Mouse (Mus musculus) heart, embryonic 12.5 days (tissue): ENCODE measurements at regions not wholly inside any gene's neighbourhood (a gene's known extent, or its start where the extent isn't known, plus 50 kb on each side); places are given as distances from the start of the nearest gene placed in this dataset.
A peak's percentile ranks its signal among the peaks of the same experiment; 100 is the strongest.

Experiments used
- ATAC-seq: fragments of 200-750 bp; cut with Nextera tagmentation; 2 replicates; pipeline ENCODE4 v1.8.0; 2017; ENCODE audit warnings: moderate TSS enrichment, moderate library complexity; ENCODE audit not compliant: insufficient number of reproducible peaks, low FRiP score
- H3K27ac ChIP-seq: fragments of 300-500 bp; sonication (generic); 2 replicates; pipeline ENCODE4 v1.5.1; 2016; ENCODE audit warnings: mild to moderate bottlenecking, moderate library complexity; ENCODE audit not compliant: poor library complexity, severe bottlenecking
- H3K27me3 ChIP-seq: fragments of 300-500 bp; sonication (generic); replicated peaks from 2 replicates; pipeline ENCODE4 v1.6.1; 2016; ENCODE audit warnings: mild to moderate bottlenecking, moderate library complexity
- H3K36me3 ChIP-seq: fragments of 300-500 bp; sonication (generic); 2 replicates; pipeline ENCODE4 v1.6.1; 2016; ENCODE audit warnings: mild to moderate bottlenecking, moderate library complexity
- H3K4me1 ChIP-seq: fragments of 300-500 bp; sonication (generic); replicated peaks from 2 replicates; pipeline ENCODE4 v1.6.1; 2016; ENCODE audit warnings: mild to moderate bottlenecking
- H3K4me2 ChIP-seq: fragments of 300-500 bp; sonication (generic); 2 replicates; pipeline ENCODE4 v1.6.1; 2016; ENCODE audit warnings: mild to moderate bottlenecking, moderate library complexity
- H3K4me3 ChIP-seq: fragments of 300-500 bp; sonication (generic); 2 replicates; pipeline ENCODE4 v1.5.1; 2016; ENCODE audit warnings: mild to moderate bottlenecking
- H3K9ac ChIP-seq: fragments of 300-500 bp; sonication (generic); 2 replicates; pipeline ENCODE4 v1.6.1; 2016; ENCODE audit warnings: mild to moderate bottlenecking, moderate library complexity
- H3K9me3 ChIP-seq: fragments of 300-500 bp; sonication (generic); replicated peaks from 2 replicates; pipeline ENCODE4 v1.6.1; 2016; ENCODE audit warnings: mild to moderate bottlenecking, moderate library complexity
- WGBS: fragments of 180-500 bp; shearing (Covaris S2); methylation state at CpG from one replicate; pipeline ENCODE4 v1.1.7; 2016; 5-methylcytosine and 5-hydroxymethylcytosine counted together

DNA sequence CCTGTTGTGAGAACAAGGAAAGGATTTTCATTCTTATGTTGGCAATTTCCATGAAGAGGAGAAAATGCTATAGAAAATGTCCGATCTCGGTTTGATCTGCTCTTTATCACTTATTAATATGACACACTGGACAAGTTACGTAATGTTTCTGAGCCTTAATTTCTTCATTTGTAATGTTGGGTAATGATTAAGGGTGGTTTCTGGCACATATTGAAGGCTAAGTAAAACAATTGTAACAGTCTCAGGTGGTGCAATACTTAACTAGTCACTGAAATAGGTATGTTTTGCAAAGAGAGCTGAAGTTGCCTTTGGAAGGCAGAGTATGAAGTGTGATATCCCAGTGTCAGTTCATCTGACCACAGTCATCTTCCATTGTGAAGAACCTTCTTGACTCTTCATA is 1427.2 kb upstream of the A1bg start:
- H3K27ac ChIP-seq: no peak overlapping the region
- H3K9me3 ChIP-seq: no peaks in the 10 kb centered on the region
- H3K27me3 ChIP-seq: no peaks in the 10 kb centered on the region
- H3K36me3 ChIP-seq: no peaks in the 10 kb centered on the region
- H3K4me2 ChIP-seq: no peak overlapping the region
- no peak overlapping the region for H3K9ac ChIP-seq
- H3K4me3 ChIP-seq: no peak overlapping the region
- WGBS: 92% methylated on average over 3 of the region's 3 CpGs
- H3K4me1 ChIP-seq: no peaks in the 10 kb centered on the region
- no peak for ATAC-seq

GRCm38 (mm10) chr15:62348956-62349355 is 1426.1 kb upstream of the A1bg start:
- Histone ChIP-seq H3K4me2 (no peak overlapping the region), H3K36me3 (no peaks in the 10 kb centered on the region), H3K4me1 (no peaks in the 10 kb centered on the region), H3K9ac (no peak overlapping the region), H3K4me3 (no peak overlapping the region), H3K27me3 (no peaks in the 10 kb centered on the region), H3K9me3 (no peaks in the 10 kb centered on the region), H3K27ac (no peak overlapping the region)
- WGBS: 82% methylated on average over 2 of the region's 2 CpGs
- ATAC-seq: no peak

GRCm38 (mm10) chr15:62347697-62348096 is 1424.9 kb upstream of the A1bg start:
- no peak for ATAC-seq
- no peak overlapping the region for H3K4me3 ChIP-seq
- no peak overlapping the region for H3K4me2 ChIP-seq
- no peaks in the 10 kb centered on the region for H3K4me1 ChIP-seq
- no peaks in the 10 kb centered on the region for H3K27me3 ChIP-seq
- no peaks in the 10 kb centered on the region for H3K9me3 ChIP-seq
- WGBS: 57% methylated on average over 2 of the region's 2 CpGs
- no peaks in the 10 kb centered on the region for H3K36me3 ChIP-seq
- H3K9ac ChIP-seq: no peak overlapping the region
- no peak overlapping the region for H3K27ac ChIP-seq

DNA sequence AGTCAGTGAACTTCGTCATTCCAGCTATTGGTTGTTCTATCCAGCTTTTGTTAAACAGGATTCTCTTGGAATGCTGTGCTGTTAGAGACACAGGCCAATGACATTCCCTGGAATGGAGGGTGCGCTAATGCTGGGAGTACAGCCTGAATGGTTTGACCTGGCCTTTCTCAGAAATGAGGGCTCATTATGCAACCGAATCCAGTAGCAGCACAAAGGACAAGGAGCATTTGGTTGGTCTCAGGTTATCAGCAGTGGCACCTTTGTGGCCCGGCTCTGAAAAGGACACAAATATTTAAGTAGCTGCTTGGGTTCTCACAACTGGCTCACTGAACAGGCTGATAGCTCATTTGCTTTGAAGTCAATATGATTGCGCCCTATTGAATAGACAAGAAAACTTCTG is 1423.1 kb upstream of the A1bg start:
- no peak overlapping the region for H3K27ac ChIP-seq
- no peaks in the 10 kb centered on the region for H3K27me3 ChIP-seq
- 81% methylated on average over 5 of the region's 5 CpGs for WGBS
- no peak overlapping the region for H3K4me3 ChIP-seq
- no peak overlapping the region for H3K9ac ChIP-seq
- H3K4me2 ChIP-seq: no peak overlapping the region
- no peaks in the 10 kb centered on the region for H3K9me3 ChIP-seq
- no peaks in the 10 kb centered on the region for H3K36me3 ChIP-seq
- ATAC-seq: no peak
- no peaks in the 10 kb centered on the region for H3K4me1 ChIP-seq

GRCm38 (mm10) chr15:62336454-62337284 is 1413.9 kb upstream of the A1bg start:
- Histone ChIP-seq H3K4me2 (no peak overlapping the region), H3K9ac (no peak overlapping the region), H3K9me3 (no peaks in the 10 kb centered on the region), H3K4me3 (no peak overlapping the region), H3K4me1 (no peaks in the 10 kb centered on the region), H3K36me3 (no peaks in the 10 kb centered on the region), H3K27ac (no peak overlapping the region), H3K27me3 (no peaks in the 10 kb centered on the region)
- WGBS: 84% methylated on average over 6 of the region's 6 CpGs
- no peak for ATAC-seq

DNA sequence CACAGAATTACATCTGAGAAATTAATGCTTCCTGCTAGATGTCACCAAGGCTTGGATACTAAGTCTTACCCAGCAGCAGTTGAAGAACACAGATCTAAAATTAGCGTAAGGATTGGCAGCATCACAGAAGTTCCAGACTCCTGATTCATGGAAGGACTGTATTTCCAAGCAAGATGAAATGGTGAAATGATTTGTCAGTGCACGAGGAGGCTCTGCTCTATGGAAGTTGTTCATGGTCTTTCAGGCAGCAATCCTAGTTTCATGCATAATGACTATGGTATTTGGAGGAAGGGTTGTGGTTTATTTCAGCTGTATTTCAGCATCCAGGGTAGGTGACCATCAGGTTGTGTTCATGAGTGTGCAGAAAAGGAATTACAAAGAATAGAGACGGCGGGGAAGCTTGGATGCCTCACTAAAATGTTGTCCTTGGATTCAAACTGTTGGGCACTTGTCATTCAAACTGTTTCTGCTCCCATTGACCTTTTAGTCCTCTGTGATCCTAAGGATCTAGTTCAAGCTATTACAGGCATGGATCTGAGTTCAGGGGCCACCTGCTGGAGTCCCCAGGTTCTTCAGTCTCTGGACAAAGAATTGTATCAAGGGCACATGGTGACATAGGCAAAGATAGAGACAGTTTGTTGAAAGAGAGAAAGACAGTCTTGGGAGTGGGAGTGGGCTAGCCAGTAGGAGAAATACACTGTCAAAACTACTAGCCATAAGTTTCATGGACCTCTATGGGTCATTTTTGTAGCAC is 1411.6 kb upstream of the A1bg start:
- H3K9ac ChIP-seq: no peak overlapping the region
- 81% methylated on average over 4 of the region's 4 CpGs for WGBS
- H3K9me3 ChIP-seq: no peaks in the 10 kb centered on the region
- no peak overlapping the region for H3K4me2 ChIP-seq
- no peaks in the 10 kb centered on the region for H3K4me1 ChIP-seq
- ATAC-seq: no peak
- H3K4me3 ChIP-seq: no peak overlapping the region
- H3K36me3 ChIP-seq: no peaks in the 10 kb centered on the region
- no peak overlapping the region for H3K27ac ChIP-seq
- no peaks in the 10 kb centered on the region for H3K27me3 ChIP-seq

DNA sequence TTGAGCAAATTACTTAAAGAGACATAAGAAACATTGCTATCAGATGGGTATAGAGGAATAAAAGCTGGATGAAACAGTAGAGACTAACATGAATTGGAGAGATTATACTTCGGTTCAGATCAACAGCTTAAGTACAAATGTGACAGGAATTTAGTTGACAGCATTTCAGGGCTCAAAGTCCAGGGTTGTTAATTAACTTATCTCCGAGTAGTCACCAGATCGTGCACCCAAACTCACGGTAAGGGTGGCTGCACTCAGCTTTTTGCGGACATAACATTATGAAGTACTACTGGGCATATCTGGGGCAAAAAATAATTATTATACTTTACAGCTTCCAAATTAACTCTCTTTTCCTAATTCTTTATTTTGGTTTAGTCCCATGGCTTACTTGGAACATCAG is 1409.3 kb upstream of the A1bg start:
- 70% methylated on average over 5 of the region's 5 CpGs for WGBS
- no peak overlapping the region for H3K4me2 ChIP-seq

GRCm38 (mm10) chr15:62331138-62331800 is 1408.5 kb upstream of the A1bg start:
- Histone ChIP-seq H3K27ac (no peak overlapping the region), H3K4me1 (peaks cover 20% of the 10 kb centered on the region), H3K9me3 (no peaks in the 10 kb centered on the region), H3K4me2 (no peak overlapping the region), H3K9ac (no peak overlapping the region), H3K36me3 (no peaks in the 10 kb centered on the region), H3K27me3 (no peaks in the 10 kb centered on the region), H3K4me3 (no peak overlapping the region)
- WGBS: 90% methylated on average over 3 of the region's 3 CpGs
- ATAC-seq: no peak

More for the DNA sequence above, 1409.3 kb upstream of the A1bg start:
- no peak overlapping the region for H3K4me3 ChIP-seq
- no peaks in the 10 kb centered on the region for H3K36me3 ChIP-seq
- no peaks in the 10 kb centered on the region for H3K9me3 ChIP-seq
- no peak overlapping the region for H3K9ac ChIP-seq
- H3K27me3 ChIP-seq: no peaks in the 10 kb centered on the region
- no peak overlapping the region for H3K27ac ChIP-seq
- ATAC-seq: no peak
- peaks cover 20% of the 10 kb centered on the region for H3K4me1 ChIP-seq

GRCm38 (mm10) chr15:62328920-62329319 is 1406.1 kb upstream of the A1bg start:
- peaks cover 20% of the 10 kb centered on the region for H3K4me1 ChIP-seq
- H3K27ac ChIP-seq: peak overlapping the region; percentile 78
- H3K9ac ChIP-seq: no peak overlapping the region
- H3K27me3 ChIP-seq: no peaks in the 10 kb centered on the region
- H3K36me3 ChIP-seq: no peaks in the 10 kb centered on the region
- H3K4me2 ChIP-seq: peak overlapping the region; percentile 61
- peak; percentile 54 for ATAC-seq
- no peaks in the 10 kb centered on the region for H3K9me3 ChIP-seq
- H3K4me3 ChIP-seq: 0 out of 2 replicates have a peak overlapping the region, but pooled peaks have one; percentile 20
- 6% methylated on average over 3 of the region's 3 CpGs for WGBS

DNA sequence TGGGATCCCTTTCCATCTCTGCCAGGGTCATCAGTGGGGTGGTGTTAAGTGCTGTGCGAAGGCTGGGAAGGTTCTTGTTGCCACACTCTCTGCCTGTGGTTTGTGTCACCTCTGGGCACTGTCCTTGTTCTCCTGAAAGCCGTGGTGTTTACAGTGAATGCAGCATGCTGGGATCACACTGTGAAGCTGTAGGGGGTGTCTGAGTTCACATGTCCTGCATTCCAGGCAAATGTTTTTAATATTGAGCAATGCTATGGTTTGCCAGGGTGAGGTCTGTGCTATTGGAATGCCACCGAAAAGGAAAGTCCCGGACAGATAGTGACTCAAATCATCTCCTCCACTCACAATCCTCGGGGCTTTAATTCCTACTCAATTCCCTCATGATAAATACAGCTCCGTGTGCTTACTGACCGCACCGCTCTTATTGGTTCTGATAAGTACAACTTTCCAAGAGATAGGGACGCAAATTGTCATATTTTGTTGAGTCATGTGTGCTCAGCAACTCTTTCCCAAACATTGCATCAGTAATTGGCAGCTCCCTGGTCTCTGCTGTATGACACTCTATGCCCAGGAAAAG is 1405.6 kb upstream of the A1bg start:
- Histone ChIP-seq H3K9me3 (no peaks in the 10 kb centered on the region), H3K27ac (peak overlapping the region; percentile 78), H3K4me2 (peak overlapping the region; percentile 61), H3K4me3 (peak overlapping the region; percentile 20; the same call in 1 of the 2 replicates), H3K36me3 (no peaks in the 10 kb centered on the region), H3K27me3 (no peaks in the 10 kb centered on the region), H3K4me1 (peaks cover 20% of the 10 kb centered on the region), H3K9ac (peak overlapping the region; percentile 2; the same call in 1 of the 2 replicates)
- 9% methylated on average over 9 of the region's 9 CpGs for WGBS
- ATAC-seq: peak; percentile 82

DNA sequence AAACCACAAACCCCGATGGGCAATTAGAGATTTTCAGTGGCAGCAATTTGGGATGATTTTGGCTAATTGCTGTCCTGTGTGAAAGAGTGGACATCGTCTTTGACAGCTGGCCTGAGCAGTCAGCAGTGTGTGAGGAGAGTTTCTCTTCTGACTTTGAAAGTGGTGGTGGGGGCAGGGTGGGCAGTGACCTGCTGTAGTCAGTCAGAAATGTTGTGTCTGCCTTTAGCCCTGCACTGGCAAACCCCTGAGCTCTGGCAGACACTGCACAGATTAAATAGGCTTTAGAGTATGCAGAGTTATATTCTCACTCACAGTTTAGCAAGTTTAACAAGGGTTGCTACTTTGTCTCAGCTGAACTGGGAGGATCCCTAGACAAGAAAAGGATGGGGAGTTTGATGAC is 1404.7 kb upstream of the A1bg start:
- Histone ChIP-seq H3K4me2 (no peak overlapping the region), H3K27ac (0 out of 2 replicates have a peak overlapping the region, but pooled peaks have one; percentile 33), H3K27me3 (no peaks in the 10 kb centered on the region), H3K4me1 (peaks cover 20% of the 10 kb centered on the region), H3K36me3 (no peaks in the 10 kb centered on the region), H3K4me3 (no peak overlapping the region), H3K9ac (no peak overlapping the region), H3K9me3 (no peaks in the 10 kb centered on the region)
- 48% methylated on average over 2 of the region's 2 CpGs for WGBS
- ATAC-seq: no peak
